Mouse (Mus musculus): ENCODE data around the gene Ppp1r12b.

Ppp1r12b gene

DNA sequence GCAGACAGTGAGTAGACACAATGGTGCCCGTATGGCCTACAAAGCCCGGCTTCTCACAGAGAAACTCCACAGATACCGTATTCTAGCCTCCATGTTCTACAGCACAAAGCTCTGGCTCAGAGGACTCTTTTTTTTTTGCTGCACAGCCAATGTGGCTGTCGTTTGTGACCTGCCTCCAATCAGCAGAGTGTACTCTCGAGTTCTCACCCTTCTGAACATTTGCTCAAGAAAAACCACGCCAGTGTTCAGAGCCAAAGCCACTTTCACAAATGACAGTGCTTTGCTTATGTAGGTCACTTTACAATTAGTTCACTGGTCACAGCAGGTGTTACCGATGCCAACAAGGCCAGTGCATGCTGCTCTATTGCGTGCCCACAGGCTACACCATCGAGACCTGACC lies 107.9 kb downstream of the Ppp1r12b start:
- peak; percentile 97 for DNase-seq

DNA sequence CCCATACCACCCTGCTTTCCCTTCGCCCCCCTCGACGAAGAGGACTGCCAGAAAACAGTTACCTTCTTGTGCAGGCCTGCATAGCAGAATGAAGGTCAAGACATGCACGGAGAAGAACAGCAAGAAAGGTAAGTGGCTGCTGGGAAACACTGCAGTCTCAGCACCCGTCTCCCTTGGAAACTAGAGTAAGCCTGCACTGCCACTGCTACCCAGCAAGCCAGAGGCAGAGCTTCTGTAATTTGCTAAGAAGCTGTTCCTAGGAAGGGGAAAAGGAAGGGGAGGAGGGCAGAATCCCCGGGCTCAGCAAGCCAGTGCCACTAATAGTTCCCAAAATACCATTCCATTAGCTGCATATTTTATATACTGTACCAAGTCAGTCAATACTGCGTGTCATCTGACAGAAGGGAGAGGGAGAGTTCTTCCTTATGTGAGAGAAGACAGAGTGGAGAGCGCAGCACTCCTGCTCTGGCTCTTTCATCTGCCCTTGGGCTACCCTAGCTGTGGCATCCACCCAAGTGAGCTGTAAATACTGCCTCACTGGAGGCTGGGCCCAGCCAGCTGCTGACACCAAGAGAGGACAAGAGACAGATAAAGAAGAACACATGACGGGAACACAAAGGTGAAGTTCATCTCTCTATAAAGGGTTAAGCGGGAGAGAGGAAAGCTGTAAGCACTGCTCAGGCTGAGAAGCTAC lies 109.3 kb downstream of the Ppp1r12b start:
- DNase-seq = no peak

DNA sequence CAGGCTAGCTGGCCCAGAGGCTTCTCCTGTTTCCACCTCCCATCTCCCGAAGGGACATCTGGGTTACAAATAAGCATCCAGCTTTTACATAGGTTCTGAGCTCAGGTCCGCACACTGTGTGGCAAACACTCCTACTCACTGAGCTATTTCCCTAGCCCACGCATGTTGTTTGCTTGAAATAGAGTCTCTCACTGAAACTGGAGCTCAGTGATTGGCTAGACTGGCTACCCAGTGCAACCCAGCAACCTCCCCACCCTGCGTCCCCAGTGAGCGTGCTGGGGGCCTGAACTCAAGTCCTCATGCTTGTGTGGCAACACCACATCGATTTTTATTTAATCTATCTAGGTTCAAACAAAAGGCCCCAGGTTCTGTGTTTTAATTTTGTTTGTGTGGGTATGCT lies 112.4 kb downstream of the Ppp1r12b start:
- no peak for DNase-seq

DNA sequence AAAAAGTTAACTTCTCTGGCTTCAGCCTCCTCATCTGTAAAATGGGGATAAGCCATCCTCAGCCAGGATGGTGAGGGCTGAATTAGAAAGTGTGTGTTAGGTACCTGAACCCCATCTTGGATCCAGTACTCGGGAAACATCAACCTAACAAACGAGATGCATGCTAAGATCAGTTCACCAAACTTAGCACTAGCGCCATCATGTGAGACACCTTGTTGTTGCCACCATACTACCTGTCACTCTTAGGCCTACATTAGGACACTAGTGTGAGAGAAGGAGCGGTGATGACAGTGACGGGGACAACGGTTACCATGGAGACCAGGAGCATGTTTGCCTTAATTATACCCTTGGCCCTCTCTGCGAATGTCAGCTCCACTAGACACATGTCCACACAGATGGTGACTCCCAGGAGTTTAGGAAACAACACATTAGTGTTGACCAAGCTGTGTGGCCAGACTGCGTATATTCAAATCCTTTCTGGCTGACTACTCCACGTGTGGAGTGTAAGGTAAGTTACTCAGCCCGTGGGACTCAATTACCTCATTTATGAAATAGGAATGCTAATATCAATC lies 118.7 kb downstream of the Ppp1r12b start:
- DNase-seq = no peak

DNA sequence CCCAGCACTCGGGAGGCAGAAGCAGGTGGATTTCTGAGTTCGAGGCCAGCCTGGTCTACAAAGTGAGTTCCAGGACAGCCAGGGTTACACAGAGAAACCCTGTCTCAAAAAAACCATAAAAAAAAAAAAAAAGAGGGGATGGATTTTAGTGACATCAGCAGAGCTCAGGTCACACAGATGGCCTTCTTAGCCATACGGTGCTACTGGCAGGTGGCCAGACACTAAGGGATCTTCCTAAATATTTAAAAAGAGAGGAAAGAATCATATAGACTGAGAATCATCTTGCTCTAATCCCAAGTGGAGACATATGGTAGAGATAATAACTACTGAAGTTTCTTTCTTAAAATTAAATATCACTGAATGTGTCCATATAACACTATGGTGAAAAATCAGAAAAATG lies 124.9 kb downstream of the Ppp1r12b start:
- peak; percentile 66 for DNase-seq

DNA sequence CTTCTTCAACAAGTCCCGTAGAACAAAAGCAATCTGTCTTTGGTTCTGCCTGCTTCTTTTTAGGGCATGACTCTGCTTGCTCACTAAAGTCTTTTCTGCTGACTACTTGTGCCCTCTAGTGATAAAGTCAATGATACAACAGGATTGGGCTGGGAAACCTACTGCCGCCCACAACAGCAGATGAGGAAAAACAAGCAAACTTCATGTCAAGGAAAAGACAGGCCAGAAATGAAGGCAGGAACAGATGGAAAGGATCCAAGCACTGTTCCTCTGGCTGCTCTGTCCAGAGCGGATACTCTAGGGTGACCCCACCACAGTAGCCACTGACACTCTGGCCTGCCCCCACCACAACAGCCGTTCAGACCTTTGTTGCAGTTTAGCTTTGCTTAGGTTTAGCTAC lies 126.1 kb downstream of the Ppp1r12b start:
- DNase-seq = peak; percentile 84

DNA sequence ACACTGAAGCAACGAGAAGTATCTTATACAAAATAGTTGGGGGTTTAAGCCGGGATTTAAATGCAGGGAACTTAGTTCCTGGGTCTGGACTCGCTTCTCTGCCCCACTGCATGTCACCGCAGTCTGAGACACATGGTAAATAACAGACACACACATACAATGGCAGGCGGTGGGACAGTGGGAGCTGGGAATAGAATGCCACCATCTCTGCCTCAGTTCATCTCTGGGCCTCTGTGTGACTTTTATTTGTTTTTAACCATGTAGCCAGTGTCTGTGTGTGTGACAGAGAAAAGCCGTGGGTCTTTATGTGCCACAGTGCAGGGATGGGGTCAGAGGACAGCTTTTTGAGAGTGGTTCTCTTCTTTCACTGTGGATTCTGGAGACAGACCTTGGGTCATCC lies 130.8 kb downstream of the Ppp1r12b start:
- DNase-seq = no peak

DNA sequence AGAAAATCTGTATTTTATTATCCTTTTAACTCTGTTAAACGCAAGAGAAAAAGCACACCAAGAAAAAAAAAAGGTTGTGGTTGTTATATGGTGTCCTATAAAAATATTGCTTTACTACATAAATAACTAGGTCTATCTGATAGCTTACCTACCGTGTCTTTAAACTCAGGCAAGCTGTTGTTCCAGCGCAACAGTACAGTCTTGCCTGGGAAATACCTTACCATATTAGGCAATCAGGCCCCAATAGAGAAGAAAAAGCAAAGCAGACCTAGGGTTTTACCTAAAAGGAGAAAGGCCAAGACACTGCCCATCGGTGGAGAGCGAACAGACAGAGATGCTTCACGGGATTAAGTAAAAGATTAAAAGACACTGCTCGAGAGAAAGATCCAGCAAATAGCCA lies 131.9 kb downstream of the Ppp1r12b start:
- DNase-seq = no peak

DNA sequence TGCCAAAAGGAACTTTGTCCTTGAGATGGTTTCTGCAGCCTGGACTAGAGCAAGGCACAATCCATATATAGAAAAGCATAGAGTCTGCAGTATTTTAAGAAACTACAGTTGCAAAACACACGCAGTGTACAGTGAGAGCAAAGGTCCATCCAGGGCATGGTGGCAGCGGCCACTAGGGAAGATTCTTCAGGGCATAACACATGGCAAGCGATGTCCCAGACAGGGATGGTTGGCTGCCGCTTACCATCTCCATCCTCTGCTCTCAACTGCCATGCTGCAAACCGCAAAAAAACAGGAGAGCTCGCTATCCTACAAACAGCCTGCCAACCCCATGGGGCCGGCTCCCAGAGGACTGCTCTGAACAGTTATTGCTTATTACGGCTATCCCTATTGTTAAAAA lies 132.4 kb downstream of the Ppp1r12b start:
- DNase-seq = no peak

DNA sequence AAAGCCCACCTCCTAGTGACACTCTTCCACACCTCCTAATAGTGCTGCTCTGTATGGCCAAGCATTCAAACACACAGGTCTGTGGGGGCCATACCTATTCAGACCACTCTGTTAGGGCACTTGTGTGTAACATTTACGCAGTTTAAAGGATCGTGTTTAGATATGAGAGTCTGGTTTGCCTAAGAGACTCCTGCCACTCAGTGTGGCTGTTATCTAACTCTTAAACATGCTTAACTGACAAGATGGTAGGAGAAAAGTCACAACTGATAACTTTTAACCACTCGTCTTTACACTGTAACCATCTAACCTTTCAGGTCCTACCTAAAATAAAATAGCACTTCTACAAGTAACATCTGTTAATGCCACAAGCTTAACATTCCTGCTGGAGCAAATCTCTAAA lies 134.9 kb downstream of the Ppp1r12b start:
- no peak for DNase-seq

DNA sequence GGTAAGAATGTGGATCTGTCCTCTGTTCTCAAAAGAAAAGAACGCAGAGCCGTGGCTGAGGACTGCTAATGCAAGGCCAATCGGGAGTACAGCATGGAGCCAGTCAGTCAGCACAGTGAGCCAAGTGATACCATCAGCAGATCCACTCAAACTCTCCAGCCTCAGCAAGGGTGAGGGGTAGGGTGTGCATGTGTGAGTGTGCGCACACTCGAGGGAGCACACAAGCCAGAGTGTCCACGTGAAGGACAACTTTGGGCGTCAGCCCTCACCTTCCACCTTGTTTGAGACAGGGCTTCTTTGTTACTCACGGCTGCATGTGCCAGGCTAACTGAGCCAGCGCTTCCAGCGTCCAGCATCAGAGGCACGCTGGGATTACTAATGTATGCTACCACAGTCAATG lies 136.5 kb downstream of the Ppp1r12b start:
- DNase-seq = no peak

DNA sequence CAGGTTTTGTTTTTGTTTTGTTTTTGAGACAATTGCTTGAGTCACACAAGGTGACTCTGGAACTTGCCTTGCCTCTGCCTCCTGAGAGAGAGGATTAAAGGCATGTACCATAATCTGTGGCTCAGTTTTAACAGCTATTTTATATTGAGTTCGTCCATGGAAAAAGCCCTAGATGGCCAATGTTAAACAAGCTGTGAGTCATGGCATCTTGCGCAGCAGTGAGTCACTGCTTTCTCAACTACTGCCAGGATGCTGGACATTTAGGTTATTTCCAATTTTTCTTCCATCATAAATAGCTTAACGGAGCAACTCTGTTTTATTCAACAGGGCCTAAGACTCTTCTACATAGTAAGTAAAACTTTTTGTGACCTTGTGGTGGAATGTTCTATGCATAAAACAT lies 137.0 kb downstream of the Ppp1r12b start:
- no peak for DNase-seq

DNA sequence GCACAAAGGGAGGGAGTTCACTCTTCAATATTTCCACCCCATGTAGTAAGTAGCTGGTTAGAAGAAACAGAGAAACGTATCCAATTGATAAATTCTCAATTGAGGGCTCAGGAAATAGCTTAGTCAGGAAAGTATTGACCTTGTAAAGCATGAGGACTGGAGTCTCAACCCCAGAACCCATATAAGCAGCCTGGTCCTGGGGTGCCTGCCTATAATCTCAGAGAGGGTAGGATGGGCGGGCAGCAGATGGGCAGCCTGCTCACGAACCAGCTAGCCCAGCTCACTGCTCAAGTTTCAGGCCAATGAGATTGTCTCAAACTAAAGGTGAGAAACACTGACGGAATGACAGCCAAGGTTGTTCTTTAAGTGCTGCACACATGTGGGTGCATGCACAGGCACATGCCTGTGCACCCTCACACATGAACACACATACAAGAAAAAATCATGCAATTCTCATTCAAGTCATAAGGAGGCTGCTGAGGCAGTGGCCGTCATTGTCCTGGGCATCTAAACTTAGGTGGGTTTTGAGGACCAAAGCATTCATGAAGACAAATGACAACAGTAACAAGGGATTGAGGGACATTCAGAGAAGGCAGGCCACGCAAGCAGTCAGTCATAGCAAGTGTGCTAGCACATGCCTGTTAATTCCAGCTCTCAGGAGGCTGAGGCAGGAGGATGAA lies 137.7 kb downstream of the Ppp1r12b start:
- DNase-seq = no peak

DNA sequence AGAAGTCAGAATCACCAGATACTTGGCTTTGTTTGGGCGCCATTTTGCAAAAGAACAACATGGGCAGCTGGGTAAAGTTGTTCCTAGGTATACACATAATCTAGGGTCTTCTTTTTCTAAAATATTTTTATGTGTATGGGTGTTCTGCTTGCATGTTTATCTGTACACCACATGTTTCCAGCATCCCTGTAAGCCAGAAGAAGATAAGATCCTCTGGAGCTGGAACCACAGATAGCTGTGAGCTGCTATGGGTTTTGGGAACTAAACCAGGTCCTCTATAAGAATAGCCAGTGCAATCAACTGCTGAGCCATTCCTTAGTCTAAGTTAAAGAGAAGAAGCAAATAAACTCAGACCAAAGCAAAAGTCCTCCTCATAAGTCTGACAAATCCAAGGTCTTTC lies 138.6 kb downstream of the Ppp1r12b start:
- DNase-seq = no peak

DNA sequence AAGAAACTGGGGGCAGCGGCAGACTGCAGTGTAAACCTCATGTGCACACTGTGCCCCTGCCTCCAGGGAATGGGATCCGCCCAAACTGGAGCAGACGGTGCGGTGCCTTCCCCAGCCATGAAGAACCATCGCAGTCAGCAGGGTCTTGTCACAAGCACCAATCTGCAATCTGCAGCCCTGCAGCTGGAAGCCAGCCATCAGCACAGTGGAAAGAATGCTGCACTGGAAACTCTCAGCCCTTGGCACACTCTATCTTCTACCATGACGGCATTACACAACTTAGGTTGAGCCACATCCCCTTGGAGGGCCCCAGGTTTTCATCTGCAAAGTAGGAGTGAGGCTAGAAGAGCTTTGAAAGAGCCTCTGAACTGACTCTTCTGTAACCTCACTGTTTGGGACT lies 139.1 kb downstream of the Ppp1r12b start:
- no peak for DNase-seq

DNA sequence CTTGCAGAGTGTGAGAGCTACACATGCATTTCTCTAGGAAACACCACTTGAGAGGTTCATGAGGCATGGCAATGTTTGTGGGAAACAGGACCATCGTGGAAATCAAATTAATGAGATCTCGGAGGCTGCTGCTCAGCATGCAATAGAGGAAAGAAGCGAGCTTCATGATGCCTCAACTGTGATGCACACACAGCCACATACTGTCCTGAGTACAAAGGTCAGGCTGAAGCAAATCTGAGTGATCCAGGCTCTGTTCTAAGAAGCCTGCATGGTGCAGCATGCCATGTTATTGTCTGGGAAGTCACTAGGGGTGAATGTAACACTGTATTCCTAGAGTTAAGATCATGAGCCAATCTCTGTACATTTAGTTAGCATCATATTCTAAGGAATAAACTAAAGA lies 140.0 kb downstream of the Ppp1r12b start:
- DNase-seq = no peak

DNA sequence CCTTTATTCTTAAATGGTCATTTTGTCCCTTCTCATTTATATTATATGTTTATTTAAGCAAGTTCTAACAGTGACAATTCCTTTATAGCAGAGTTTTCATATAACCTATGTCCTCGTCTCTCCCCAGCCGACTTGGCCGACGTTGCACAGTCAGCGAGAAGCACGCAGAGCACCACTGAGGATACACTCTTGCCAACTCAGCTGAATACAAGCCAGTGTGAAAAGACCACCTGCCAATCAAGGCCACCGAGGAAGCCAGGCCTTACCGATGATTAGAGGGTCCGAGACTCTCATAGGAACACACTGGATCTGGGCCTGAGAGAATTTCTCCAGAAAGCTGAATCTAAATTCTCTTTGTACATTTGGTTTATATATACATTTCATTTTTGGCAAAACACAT lies 150.3 kb downstream of the Ppp1r12b start:
- DNase-seq = no peak

DNA sequence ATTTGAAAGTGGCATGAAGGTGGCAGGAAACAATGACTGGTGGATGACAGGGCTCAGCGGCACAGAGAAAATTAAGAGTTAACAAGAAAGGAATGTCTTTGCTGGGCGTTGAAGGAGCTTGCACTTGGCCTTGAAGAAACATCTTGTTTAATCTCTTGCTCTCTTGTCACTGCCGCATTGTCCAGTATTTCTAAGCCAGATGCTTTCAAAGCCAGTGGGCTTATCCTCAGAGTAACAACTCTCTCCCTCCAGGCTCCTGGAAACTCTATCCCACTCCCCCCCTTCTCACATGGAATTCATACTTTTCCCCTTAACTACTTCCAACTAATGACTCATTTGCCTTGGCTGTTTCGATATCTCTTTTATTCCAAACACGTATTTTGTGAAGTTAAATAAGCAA lies 151.4 kb downstream of the Ppp1r12b start:
- DNase-seq = no peak

DNA sequence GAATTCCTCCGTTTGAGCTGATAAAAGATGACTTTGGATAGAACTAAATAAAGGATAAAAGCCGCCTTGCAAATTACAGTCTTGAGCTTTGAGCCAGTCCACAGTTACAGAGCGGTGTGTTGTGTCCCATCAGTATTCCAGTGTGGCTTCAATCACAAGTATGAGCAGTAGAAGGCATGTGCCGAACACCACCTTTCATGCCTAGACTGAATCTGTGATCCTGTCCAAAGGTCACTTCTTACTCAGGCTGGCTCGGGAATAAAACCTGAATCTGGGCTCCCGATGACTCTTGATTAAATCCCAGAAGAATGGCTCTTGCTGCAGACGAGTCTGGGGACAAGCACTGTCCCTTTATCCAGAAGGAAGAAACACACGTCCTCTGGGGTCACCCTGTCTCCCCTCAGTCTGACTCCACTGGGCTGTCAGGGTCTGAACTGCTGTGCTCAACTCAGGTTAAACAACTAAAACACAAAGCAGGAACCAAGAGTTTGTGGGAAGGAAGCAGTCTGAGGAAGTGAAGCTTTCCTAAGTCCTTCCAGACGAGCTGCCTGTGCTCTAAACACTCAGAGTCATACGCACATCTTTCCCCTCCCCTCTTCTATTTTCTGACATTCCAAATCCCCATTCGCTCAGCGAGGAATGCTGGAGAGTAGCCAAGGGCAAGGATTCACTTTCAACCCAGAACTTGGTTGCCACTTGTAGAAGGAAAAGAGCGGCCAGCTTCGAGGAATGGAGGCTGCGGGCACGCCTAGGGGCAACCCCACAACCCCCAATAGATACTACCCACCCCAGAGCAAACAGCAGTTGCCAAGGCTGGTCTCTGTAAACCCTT lies 152.2 kb downstream of the Ppp1r12b start:
- DNase-seq = no peak

DNA sequence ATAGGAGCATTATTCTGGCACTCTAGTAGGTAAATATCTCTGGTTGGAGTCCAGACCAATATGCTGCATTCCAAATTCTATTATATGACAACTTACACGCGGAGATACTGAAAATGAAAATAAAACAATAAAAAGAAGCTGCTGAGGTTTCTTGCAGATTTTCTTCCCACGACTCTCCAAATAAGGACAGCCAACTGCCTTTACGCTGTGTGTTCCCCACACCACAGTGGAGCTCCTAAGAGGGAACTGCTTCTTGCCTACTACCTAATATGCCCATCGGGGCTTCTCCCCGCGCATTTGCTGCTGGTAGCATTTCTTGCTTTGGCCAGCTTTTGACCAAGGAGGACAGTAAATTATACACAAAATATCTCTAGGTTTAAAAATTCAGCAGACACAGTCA lies 154.0 kb downstream of the Ppp1r12b start:
- no peak for DNase-seq

DNA sequence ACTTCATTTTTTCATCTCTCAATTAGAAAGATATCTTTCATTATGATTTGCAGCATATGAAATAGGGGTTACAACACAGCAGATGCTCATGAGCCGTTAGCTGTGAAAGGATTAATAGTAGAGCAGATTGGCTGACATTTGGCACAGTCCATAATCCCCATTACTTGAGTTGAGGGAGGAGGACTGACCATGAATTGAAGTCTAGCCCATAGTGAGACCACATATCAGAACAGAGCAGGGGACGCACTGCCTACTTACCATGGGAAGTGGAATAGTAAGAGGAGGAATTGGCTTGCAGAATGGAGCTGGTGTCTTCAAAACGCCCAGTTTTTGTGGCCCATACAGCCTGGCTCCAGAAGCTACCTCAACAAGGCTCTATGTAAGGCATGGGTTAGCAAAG lies 159.2 kb downstream of the Ppp1r12b start:
- DNase-seq = peak; percentile 25

DNA sequence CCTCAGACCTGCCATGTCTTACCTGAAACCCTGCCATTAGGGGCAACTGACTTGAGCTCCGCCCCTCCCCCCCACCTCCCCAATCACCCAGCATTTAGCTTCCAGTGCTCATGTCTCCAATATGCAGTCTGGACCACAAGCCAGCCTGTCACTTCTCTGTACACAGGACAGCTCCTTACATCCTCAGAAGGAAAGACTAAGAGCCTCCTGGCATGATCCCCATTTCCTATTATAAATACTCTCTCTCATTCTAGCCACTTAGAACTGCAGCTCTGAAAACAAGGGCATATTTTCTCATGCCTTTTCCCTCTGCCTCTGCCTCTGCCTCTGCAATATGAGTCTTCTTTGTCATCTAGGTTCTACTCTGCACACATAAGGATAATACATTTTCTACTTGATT lies 159.7 kb downstream of the Ppp1r12b start:
- DNase-seq = no peak

DNA sequence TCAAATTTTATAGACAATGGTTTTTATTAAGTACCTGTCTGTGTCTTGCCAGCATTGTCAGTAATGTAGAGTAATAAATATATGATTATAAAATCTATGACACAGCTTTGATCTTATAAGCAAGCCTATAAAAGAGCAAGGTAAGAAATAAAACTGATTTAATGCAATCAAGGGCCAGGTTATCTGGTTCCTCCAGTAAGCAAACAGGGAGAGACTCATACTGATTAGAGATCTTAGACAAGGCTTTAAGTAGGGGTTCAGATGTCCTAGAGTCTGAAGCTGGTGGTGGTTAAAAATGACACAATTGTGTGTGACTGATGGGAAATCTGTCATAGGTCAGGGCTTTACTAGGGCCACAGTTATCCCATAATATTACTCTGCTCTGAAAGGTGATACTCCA lies 164.3 kb downstream of the Ppp1r12b start:
- DNase-seq = no peak

All from cerebellum, adult 9-10 months (tissue).